Mouse (Mus musculus) hindbrain, embryonic 11.5 days (tissue): ENCODE data around the gene Homer1. TPM values are rescaled to one million over a fixed set of nuclear protein-coding genes. Genes with fewer than 3 reads are reported as not detected.
A peak's percentile ranks its signal among the peaks of the same experiment; 100 is the strongest.

Source experiments
- ATAC-seq: fragments of 200-750 bp; cut with Nextera tagmentation; 2 replicates; pipeline ENCODE4 v1.8.0; 2017; ENCODE audit warnings: mild to moderate bottlenecking, moderate TSS enrichment, moderate library complexity; ENCODE audit not compliant: low FRiP score
- DNase-seq: peaks from one replicate; pipeline ENCODE4 v3.0.0-alpha.2; 2015; ENCODE audit warnings: low spot score
- H3K27ac ChIP-seq: fragments of 300-500 bp; sonication (generic); 2 replicates; pipeline ENCODE4 v1.5.1; 2014; ENCODE audit warnings: mild to moderate bottlenecking, low read depth, low read length
- H3K27me3 ChIP-seq: fragments of 300-500 bp; sonication (generic); 2 replicates; pipeline ENCODE4 v1.6.1; 2014; ENCODE audit warnings: mild to moderate bottlenecking, low read length, moderate library complexity, mixed read lengths; ENCODE audit not compliant: control insufficient read depth, insufficient read depth
- H3K36me3 ChIP-seq: fragments of 300-500 bp; sonication (generic); 2 replicates; pipeline ENCODE4 v1.6.1; 2014; ENCODE audit warnings: mild to moderate bottlenecking, low read length, moderate library complexity, mixed read lengths; ENCODE audit not compliant: control insufficient read depth, insufficient read depth
- H3K4me1 ChIP-seq: fragments of 300-500 bp; sonication (generic); replicated peaks from 2 replicates; pipeline ENCODE4 v1.6.1; 2014; ENCODE audit warnings: low read length, mixed read lengths; ENCODE audit not compliant: control insufficient read depth, insufficient read depth
- H3K4me2 ChIP-seq: fragments of 300-500 bp; sonication (generic); replicated peaks from 2 replicates; pipeline ENCODE4 v1.6.1; 2014; ENCODE audit warnings: mild to moderate bottlenecking, low read depth, low read length
- H3K4me3 ChIP-seq: fragments of 300-500 bp; sonication (generic); 2 replicates; pipeline ENCODE4 v1.5.1; 2014; ENCODE audit warnings: low read depth, low read length
- H3K9ac ChIP-seq: fragments of 300-500 bp; sonication (generic); 2 replicates; pipeline ENCODE4 v1.6.1; 2014; ENCODE audit warnings: low read depth, low read length
- H3K9me3 ChIP-seq: fragments of 300-500 bp; sonication (generic); 2 replicates; pipeline ENCODE4 v1.6.1; 2016; ENCODE audit warnings: low read length; ENCODE audit not compliant: control insufficient read depth
- WGBS: fragments of 180-500 bp; shearing (Covaris S2); extraction: QIAGEN DNeasy Blood & Tissue Kit; methylation state at CpG from one replicate; pipeline ENCODE4 v1.1.7; 2014; 5-methylcytosine and 5-hydroxymethylcytosine counted together
- polyA plus RNA-seq: library from polyadenylated mRNA; unstranded; fragments of >200 nt; fragmentation: Nextera tagmentation; extraction: Ambion mirVana; gene quantifications from 2 replicates; pipeline ENCODE4 v1.2.1, GENCODE M21; 2014

The Homer1 gene
- polyA plus RNA-seq, result 13.7 and 17.7 TPM in 2 replicates

DNA sequence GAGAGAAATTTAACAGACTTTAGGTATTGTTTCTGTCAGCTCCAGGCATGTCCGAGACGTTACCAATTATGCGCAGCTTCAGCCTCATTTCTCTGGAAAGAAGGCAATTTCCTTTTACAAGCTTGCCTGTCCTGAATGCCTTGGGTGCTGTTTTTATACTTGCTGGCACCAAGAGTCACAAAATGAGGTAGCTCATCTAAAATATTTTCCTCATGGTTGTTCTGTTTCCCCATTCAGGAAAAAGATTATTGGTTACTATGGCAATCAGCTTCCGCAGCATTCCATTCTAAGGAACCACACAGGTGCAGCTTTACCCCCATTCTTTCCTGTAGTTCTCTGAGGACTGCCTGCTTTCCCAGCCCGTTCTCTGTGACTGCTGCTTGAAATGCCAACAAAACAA lies at the start of gene Homer1:
Homer1 (plus strand) TSS at position 320 of the 400 bp plus-strand sequence.
- H3K4me3 ChIP-seq, result no peak within 1 kb of the TSS
- ATAC-seq (no peak), DNase-seq (no peak)
- no peak within 1 kb of the TSS for H3K9ac ChIP-seq
- no peaks in the 10 kb centered on the region for H3K27me3 ChIP-seq
- H3K4me1 ChIP-seq, result no peaks in the 10 kb centered on the region
- H3K36me3 ChIP-seq, result no peaks in the 10 kb centered on the region
- H3K9me3 ChIP-seq, result no peaks in the 10 kb centered on the region
- H3K4me2 ChIP-seq, result no peak within 1 kb of the TSS
- H3K27ac ChIP-seq, result no peak within 1 kb of the TSS
- 83% methylated on average over 5 of the region's 5 CpGs for WGBS

DNA sequence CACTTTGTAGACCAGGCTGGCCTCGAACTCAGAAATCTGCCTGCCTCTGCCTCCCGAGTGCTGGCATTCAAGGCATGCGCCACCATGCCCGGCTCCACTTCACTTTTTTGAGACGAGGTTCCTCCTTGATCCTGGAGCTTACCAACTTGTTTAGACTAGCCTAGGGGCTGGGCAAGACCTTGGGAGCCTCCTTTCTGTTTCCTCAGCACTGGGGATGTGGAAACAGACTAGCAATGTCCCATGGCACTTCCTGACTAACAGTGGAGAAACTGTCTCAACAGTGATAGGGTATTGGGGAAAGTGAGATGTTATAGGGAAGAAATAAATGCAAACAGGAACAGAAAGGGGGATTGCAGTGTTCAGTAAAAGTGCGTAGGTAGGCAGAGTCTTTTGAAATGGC lies 47.7 kb upstream of the Homer1 start:
- WGBS, result 81% methylated on average over 6 of the region's 6 CpGs

DNA sequence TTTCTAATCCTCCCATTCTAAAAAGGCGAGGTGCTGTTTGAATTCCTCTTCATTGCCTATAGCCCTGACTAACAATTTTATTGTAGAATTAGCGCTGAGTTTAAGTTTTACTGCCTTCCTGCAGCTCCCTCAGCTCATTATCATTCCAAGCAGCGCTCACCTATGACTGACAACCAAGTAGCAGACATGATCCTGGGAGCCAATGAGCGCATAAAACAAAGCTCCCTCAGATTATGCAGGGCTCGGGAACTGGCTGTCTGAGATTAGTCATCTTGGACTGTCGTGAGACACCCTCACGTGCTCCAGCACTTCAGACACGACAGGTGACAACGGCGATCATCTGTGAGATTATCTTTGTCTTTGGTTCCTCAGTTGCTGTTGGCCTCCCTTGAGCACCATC lies 47.3 kb upstream of the Homer1 start:
- no peak overlapping the region for H3K9ac ChIP-seq
- H3K27ac ChIP-seq, result no peak overlapping the region
- H3K36me3 ChIP-seq, result no peaks in the 10 kb centered on the region
- ATAC-seq (no peak), DNase-seq (no peak)
- no peak overlapping the region for H3K4me3 ChIP-seq
- 86% methylated on average over 10 of the region's 10 CpGs for WGBS
- H3K4me1 ChIP-seq, result no peaks in the 10 kb centered on the region
- H3K4me2 ChIP-seq, result no peak overlapping the region
- H3K9me3 ChIP-seq, result no peaks in the 10 kb centered on the region
- no peaks in the 10 kb centered on the region for H3K27me3 ChIP-seq

More for the DNA sequence above, 47.7 kb upstream of the Homer1 start:
- DNase-seq, result no peak
- Histone ChIP-seq H3K4me3 (no peak overlapping the region), H3K36me3 (no peaks in the 10 kb centered on the region), H3K9ac (no peak overlapping the region), H3K27ac (no peak overlapping the region), H3K4me1 (no peaks in the 10 kb centered on the region), H3K4me2 (no peak overlapping the region), H3K9me3 (no peaks in the 10 kb centered on the region), H3K27me3 (no peaks in the 10 kb centered on the region)
- no peak for ATAC-seq

DNA sequence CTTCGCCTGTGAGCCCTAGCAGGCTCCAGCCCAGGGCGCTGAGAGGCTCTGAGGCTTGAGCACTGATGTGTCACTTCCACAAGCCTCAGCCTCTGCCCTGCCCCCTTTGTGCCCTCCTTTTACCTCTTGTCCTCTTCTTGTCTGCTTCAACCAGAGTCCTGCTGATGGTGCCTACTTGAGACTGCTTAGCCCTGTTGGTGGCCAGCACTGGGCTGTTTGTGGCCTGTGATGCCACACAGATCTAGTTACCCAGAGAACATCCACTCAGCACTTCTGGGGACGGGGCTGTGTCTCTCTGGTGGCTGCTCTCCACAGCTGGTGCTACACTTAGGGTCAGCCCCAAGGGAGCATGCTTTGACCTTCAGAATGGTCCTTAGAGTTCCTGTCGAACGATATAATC lies 46.5 kb upstream of the Homer1 start:
- DNase-seq (no peak), ATAC-seq (no peak)
- Histone ChIP-seq H3K4me2 (no peak overlapping the region), H3K4me1 (no peaks in the 10 kb centered on the region), H3K27me3 (no peaks in the 10 kb centered on the region), H3K9me3 (no peaks in the 10 kb centered on the region), H3K4me3 (no peak overlapping the region), H3K9ac (no peak overlapping the region), H3K27ac (no peak overlapping the region), H3K36me3 (no peaks in the 10 kb centered on the region)
- WGBS, result 64% methylated on average over 5 of the region's 5 CpGs

DNA sequence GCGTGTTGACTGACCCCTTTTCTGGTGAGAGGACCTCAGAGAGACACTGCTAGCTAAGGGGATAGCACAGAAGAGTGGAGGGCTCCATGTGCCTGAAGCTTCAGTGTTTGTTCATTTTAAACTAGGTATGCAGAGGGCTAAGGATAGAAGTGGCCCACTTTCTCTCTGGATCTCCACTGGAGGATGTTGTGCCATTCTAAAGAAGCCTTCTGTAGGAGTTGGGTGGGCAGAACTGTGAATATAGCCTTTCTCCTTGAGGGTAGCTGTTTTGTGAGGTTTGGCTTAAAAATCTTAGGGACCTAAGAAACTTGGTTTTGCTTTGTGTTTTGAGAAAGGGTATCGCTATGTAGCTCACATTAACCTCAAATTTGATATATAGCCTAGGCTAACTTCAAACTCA lies 32.3 kb upstream of the Homer1 start:
- Histone ChIP-seq H3K4me3 (no peak overlapping the region), H3K27me3 (no peaks in the 10 kb centered on the region), H3K9me3 (no peaks in the 10 kb centered on the region), H3K9ac (no peak overlapping the region), H3K36me3 (no peaks in the 10 kb centered on the region), H3K27ac (no peak overlapping the region), H3K4me1 (no peaks in the 10 kb centered on the region), H3K4me2 (no peak overlapping the region)
- ATAC-seq (no peak), DNase-seq (no peak)
- 87% methylated on average over 2 of the region's 2 CpGs for WGBS

DNA sequence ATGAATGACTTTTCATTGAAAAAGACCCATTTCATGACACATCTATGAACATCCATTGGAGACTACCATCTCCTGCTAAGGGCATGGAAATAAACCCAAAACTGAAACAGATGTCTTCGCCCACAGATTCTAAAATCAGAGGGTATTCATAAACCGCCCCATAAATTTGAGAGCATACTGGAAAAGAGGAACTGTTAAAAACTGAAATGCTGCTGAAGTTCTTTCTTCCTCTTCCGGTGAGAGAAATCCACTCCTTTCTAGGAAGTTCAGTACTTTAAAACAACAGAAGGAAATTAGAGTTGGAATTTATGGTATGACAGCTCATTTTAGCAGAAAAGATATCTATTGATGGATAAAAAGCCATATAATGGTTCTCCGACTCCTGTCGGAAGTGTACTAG lies 1.1 kb downstream of the Homer1 start:
- DNase-seq (no peak), ATAC-seq (no peak)
- Histone ChIP-seq H3K4me3 (no peak overlapping the region), H3K9ac (no peak overlapping the region), H3K27ac (no peak overlapping the region), H3K4me2 (no peak overlapping the region), H3K4me1 (0 out of 2 replicates have a peak, but pooled peaks cover under 1% of the 10 kb centered on the region), H3K36me3 (no peaks in the 10 kb centered on the region), H3K9me3 (no peaks in the 10 kb centered on the region), H3K27me3 (no peaks in the 10 kb centered on the region)
- WGBS, result 93% methylated on average over 5 of the region's 5 CpGs

DNA sequence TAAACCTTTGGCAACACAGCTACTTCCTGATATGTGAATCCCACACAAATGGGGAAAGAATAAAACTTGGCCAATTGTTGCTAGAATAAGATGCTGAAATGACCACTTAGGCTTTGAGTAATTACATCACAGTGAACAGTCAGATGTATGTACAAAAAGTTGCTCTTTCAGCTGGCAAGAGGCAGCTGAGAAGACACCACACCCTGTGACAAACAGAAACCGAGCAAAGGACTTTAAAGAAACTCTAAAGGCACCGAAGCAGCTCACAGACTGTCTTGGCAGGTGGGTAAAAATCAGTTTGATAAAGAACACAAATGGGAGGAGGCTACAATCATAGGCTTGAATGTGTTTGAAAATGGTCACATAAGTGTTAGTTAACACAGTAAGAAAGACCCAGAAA lies 1.6 kb downstream of the Homer1 start:
- Histone ChIP-seq H3K4me2 (no peak overlapping the region), H3K4me1 (0 out of 2 replicates have a peak, but pooled peaks cover 2% of the 10 kb centered on the region), H3K27ac (no peak overlapping the region), H3K36me3 (no peaks in the 10 kb centered on the region), H3K9ac (no peak overlapping the region), H3K4me3 (no peak overlapping the region), H3K27me3 (no peaks in the 10 kb centered on the region), H3K9me3 (no peaks in the 10 kb centered on the region)
- DNase-seq, result no peak
- WGBS, result 84% methylated on average over 2 of the region's 2 CpGs
- ATAC-seq, result no peak

DNA sequence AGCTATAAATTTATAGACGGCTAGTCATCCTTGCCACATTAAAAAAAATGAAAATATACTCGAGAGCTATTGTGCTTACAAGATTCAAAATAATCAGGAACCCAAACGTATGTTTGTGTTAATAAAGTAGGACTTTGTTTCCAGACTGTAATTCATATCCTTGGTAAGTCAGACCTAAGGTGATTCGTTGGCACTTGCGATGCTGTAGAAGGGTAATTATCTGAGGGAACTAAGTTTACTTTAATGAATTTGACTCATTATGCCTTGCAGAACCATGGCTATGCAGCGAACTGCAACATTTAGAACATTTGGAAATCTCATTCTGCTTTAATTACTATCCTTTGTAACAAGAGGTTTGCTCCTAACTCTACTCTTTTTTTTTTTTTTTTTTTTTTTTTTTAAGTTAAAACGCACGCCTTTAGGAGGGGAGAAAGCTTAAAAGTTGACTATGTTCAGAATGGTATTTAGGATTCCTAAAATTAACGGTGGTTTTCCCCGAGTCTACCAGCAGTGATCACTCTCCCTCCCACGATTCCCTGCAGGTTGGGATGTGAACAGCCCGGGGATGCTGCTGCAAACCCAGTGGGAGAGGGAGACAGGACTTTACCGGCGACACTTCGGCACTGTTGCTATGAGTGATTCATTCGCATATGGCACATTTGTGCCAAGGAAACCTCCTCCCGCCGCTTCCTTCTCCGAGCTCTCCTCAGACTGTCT lies 3.6 kb downstream of the Homer1 start:
- Histone ChIP-seq H3K9ac (peak overlapping the region; percentile 88), H3K36me3 (no peaks in the 10 kb centered on the region), H3K9me3 (no peaks in the 10 kb centered on the region), H3K4me3 (peak overlapping the region; percentile 86), H3K27me3 (no peaks in the 10 kb centered on the region), H3K27ac (peak overlapping the region; percentile 97), H3K4me2 (peak overlapping the region; percentile 46), H3K4me1 (0 out of 2 replicates have a peak, but pooled peaks cover 2% of the 10 kb centered on the region)
- ATAC-seq (peak; percentile 80), DNase-seq (peak; percentile 5)
- 15% methylated on average over 19 of the region's 19 CpGs for WGBS

DNA sequence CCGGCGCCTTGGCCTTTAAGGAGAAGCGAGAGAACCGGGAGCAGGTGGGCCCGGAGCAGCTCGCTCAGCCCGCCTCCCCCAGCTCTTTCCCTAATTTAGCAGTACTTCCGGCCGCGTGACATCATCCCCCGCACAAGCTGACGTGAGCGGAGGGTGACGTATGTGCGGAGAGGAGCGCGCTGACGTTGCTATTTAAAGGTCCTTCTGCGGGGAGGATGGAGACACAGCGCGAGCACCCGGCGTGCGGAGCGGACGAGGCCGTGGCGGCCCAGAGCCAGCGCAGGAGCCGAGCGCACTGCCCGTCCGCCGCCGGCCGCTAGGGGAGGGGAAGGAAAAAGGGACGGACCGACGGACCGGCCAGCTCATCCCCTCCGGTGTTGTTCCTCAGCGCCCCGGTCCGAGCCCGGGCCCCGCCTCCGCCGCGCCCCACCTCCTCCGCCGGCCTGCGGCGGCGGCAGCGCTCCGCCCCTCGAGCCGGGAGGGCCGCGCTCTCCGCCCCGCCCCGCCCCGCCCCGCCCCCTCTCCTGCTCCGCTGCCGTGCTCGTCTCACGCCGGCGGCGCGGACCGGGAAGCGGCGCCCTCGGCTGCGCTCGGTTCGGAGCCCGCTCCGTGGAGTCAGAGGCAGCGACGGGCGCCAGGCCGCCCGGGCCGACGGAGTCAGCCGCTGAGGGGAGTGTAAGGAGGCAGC lies 4.3 kb downstream of the Homer1 start:
- Histone ChIP-seq H3K9ac (peak overlapping the region; percentile 88), H3K36me3 (no peaks in the 10 kb centered on the region), H3K27me3 (no peaks in the 10 kb centered on the region), H3K9me3 (no peaks in the 10 kb centered on the region), H3K4me2 (peak overlapping the region; percentile 49), H3K27ac (peak overlapping the region; percentile 97), H3K4me1 (0 out of 2 replicates have a peak, but pooled peaks cover 2% of the 10 kb centered on the region), H3K4me3 (peak overlapping the region; percentile 86)
- WGBS, result 0% methylated on average over 57 of the region's 90 CpGs
- DNase-seq (peak; percentile 95), ATAC-seq (peak; percentile 99)
